Mouse (Mus musculus) embryonic facial prominence, embryonic 10.5 days (tissue): ENCODE results near the gene Rps6kb2. TPM values are rescaled to one million over a fixed set of nuclear protein-coding genes. Genes with fewer than 3 reads are reported as not detected.
"Not testable (repeated sequence)": the region's sequence is repeated elsewhere in the genome, so short reads cannot be mapped to it uniquely, and the experiment has no call there.

ENCODE experiments used
- DNase-seq: peaks from one replicate; pipeline ENCODE4 v3.0.0-alpha.2; 2017; ENCODE audit warnings: low spot score
- H3K27ac ChIP-seq: fragments of 300-500 bp; sonication (generic); replicated peaks from 2 replicates; pipeline ENCODE4 v1.5.1; 2016; ENCODE audit warnings: mild to moderate bottlenecking
- H3K27me3 ChIP-seq: fragments of 300-500 bp; sonication (generic); replicated peaks from 2 replicates; pipeline ENCODE4 v1.6.1; 2016; ENCODE audit warnings: low read depth, mild to moderate bottlenecking; ENCODE audit not compliant: poor library complexity, severe bottlenecking
- H3K36me3 ChIP-seq: fragments of 300-500 bp; sonication (generic); replicated peaks from 2 replicates; pipeline ENCODE4 v1.6.1; 2016; ENCODE audit warnings: mild to moderate bottlenecking, moderate library complexity
- H3K4me1 ChIP-seq: fragments of 300-500 bp; sonication (generic); 2 replicates; pipeline ENCODE4 v1.6.1; 2016
- H3K4me3 ChIP-seq: fragments of 300-500 bp; sonication (generic); 2 replicates; pipeline ENCODE4 v1.5.1; 2016; ENCODE audit warnings: mild to moderate bottlenecking, moderate library complexity
- H3K9me3 ChIP-seq: fragments of 300-500 bp; sonication (generic); 2 replicates; pipeline ENCODE4 v1.6.1; 2016; ENCODE audit warnings: mild to moderate bottlenecking
- WGBS: fragments of 180-500 bp; shearing (Covaris S2); methylation state at CpG from one replicate; pipeline ENCODE4 v1.1.7; 2016; 5-methylcytosine and 5-hydroxymethylcytosine counted together
- polyA plus RNA-seq: library from polyadenylated mRNA; unstranded; fragments of >200 nt; fragmentation: Nextera tagmentation; extraction: Ambion mirVana; gene quantifications from 2 replicates; pipeline ENCODE4 v1.2.1, GENCODE M21; 2016

Rps6kb2 gene
- polyA plus RNA-seq, 1 experiment from 2014 or later: 66.1 TPM

DNA sequence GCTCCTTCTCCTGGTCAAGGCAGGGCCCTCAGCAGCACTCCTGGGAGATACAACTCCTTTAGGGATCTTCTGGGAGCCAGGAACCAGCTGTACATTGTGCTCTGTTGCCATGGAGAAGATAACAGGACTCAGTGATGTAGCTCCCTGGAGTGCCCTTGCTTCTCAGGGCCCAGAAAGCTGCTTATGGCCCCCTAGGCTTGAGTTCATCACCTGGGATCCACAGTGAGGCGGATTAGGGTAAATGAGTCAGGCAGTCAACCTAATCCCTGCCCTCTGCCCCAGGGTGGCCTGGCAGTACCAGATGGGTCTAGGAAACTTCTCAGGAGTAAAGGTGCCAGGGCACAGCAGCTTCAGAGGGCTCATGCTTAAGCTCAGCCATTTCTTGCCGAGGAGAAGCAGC lies 23.7 kb downstream of the Rps6kb2 start, which contains the start of gene Gpr152:
Gene Gpr152, plus strand, starts transcription at position 342 of the 400 bp plus-strand sequence.
- H3K4me1 ChIP-seq: peaks cover 8% of the 10 kb centered on the region
- DNase-seq: no peak
- H3K36me3 ChIP-seq: no peaks in the 10 kb centered on the region
- H3K9me3 ChIP-seq: no peaks in the 10 kb centered on the region
- H3K27me3 ChIP-seq: 0 out of 2 replicates have a peak, but pooled peaks cover 3% of the 10 kb centered on the region
- H3K27ac ChIP-seq: 0 out of 2 replicates have a peak within 1 kb of the TSS, but pooled peaks have one; percentile 10
- 73% methylated on average over 2 of the region's 2 CpGs for WGBS
- H3K4me3 ChIP-seq: no peak within 1 kb of the TSS

DNA sequence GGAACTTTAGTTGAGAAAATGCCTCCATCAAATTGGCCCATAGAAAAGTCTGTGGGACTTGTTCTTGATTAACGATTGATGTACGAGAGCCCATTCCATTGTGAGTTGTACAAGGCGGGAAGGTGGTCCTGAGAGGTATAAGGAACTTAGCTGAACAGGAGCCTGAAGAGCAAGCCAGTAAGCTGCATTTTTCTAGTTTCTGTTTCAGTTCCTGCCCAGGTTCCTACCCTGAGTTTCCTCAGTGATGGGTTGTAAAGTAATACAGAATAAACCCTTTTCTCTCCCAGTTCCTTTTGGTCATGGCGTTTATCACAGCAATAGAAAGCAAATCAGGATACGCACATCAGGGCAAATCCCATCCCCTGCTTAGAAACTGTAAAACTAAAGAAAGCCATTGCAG lies 25.2 kb downstream of the Rps6kb2 start:
- H3K9me3 ChIP-seq: no peaks in the 10 kb centered on the region
- peaks cover 8% of the 10 kb centered on the region for H3K36me3 ChIP-seq
- WGBS: 89% methylated on average over 5 of the region's 5 CpGs
- H3K4me1 ChIP-seq: peaks cover 8% of the 10 kb centered on the region
- no peak overlapping the region for H3K4me3 ChIP-seq
- no peak for DNase-seq
- H3K27me3 ChIP-seq: 0 out of 2 replicates have a peak, but pooled peaks cover 3% of the 10 kb centered on the region
- no peak overlapping the region for H3K27ac ChIP-seq

DNA sequence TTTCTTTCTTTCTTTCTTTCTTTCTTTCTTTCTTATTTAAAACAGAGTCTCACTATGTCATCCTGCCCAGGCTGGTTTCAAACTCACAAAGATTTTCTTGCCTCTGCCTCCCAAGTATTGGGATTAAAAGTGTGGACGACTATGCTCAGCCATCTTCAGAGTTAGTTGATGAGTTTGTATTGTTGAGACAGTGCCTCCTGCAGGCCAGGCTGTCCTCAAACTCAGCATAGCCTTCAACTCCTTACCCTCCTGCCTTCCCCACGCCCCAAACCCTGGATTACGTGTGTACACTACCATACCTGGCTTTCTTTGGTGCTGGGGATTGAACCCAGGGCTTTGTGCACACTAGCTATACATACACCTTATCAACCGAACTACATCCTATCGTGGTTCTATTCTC lies 26.7 kb downstream of the Rps6kb2 start:
- Histone ChIP-seq H3K27ac (no peak overlapping the region), H3K4me3 (no peak overlapping the region), H3K36me3 (peaks cover 23% of the 10 kb centered on the region), H3K27me3 (0 out of 2 replicates have a peak, but pooled peaks cover 3% of the 10 kb centered on the region), H3K4me1 (peaks cover 8% of the 10 kb centered on the region), H3K9me3 (no peaks in the 10 kb centered on the region)
- no peak for DNase-seq
- WGBS: 80% methylated on average over 5 of the region's 5 CpGs

GRCm38 (mm10) chr19:4135963-4136345 lies 27.2 kb downstream of the Rps6kb2 start:
- H3K4me3 ChIP-seq, DNase-seq, H3K27ac ChIP-seq, H3K27me3 ChIP-seq, H3K4me1 ChIP-seq, H3K9me3 ChIP-seq: not testable (repeated sequence)
- peaks cover 28% of the 10 kb centered on the region for H3K36me3 ChIP-seq
- WGBS: 19% methylated on average over 8 of the region's 8 CpGs

- not testable (repeated sequence) for H3K4me3 ChIP-seq, H3K9me3 ChIP-seq, DNase-seq, H3K27ac ChIP-seq, H3K27me3 ChIP-seq, H3K4me1 ChIP-seq
- H3K36me3 ChIP-seq: peaks cover 34% of the 10 kb centered on the region
- 84% methylated on average over 6 of the region's 6 CpGs for WGBS
Observed at GRCm38 (mm10) chr19:4135229-4135962, 27.8 kb downstream of the Rps6kb2 start.

GRCm38 (mm10) chr19:4134354-4134753 lies 28.8 kb downstream of the Rps6kb2 start:
- Histone ChIP-seq H3K9me3 (no peaks in the 10 kb centered on the region), H3K27me3 (0 out of 2 replicates have a peak, but pooled peaks cover 3% of the 10 kb centered on the region), H3K4me3 (no peak overlapping the region), H3K36me3 (peaks cover 44% of the 10 kb centered on the region), H3K4me1 (peaks cover 4% of the 10 kb centered on the region), H3K27ac (no peak overlapping the region)
- no peak for DNase-seq
- 91% methylated on average over 4 of the region's 4 CpGs for WGBS

GRCm38 (mm10) chr19:4131768-4132167 lies 31.4 kb downstream of the Rps6kb2 start:
- no peak for DNase-seq
- Histone ChIP-seq H3K27ac (no peak overlapping the region), H3K27me3 (no peaks in the 10 kb centered on the region), H3K4me3 (no peak overlapping the region), H3K9me3 (no peaks in the 10 kb centered on the region), H3K36me3 (peaks cover 65% of the 10 kb centered on the region), H3K4me1 (peaks cover 9% of the 10 kb centered on the region)
- 95% methylated on average over 2 of the region's 2 CpGs for WGBS

- 91% methylated on average over 5 of the region's 5 CpGs for WGBS
- DNase-seq: no peak
- peaks cover 65% of the 10 kb centered on the region for H3K36me3 ChIP-seq
- no peak overlapping the region for H3K4me3 ChIP-seq
- no peaks in the 10 kb centered on the region for H3K9me3 ChIP-seq
- no peaks in the 10 kb centered on the region for H3K27me3 ChIP-seq
- H3K27ac ChIP-seq: no peak overlapping the region
- peaks cover 16% of the 10 kb centered on the region for H3K4me1 ChIP-seq
Observed at GRCm38 (mm10) chr19:4131075-4131474, 32.1 kb downstream of the Rps6kb2 start.

GRCm38 (mm10) chr19:4130106-4130505 lies 33.0 kb downstream of the Rps6kb2 start:
- peaks cover 22% of the 10 kb centered on the region for H3K4me1 ChIP-seq
- 91% methylated on average over 4 of the region's 4 CpGs for WGBS
- H3K36me3 ChIP-seq: peaks cover 65% of the 10 kb centered on the region
- H3K9me3 ChIP-seq: no peaks in the 10 kb centered on the region
- no peak overlapping the region for H3K27ac ChIP-seq
- H3K4me3 ChIP-seq: no peak overlapping the region
- no peaks in the 10 kb centered on the region for H3K27me3 ChIP-seq
- DNase-seq: no peak

- DNase-seq: no peak
- Histone ChIP-seq H3K27me3 (no peaks in the 10 kb centered on the region), H3K36me3 (peaks cover 65% of the 10 kb centered on the region), H3K27ac (no peak overlapping the region), H3K9me3 (no peaks in the 10 kb centered on the region), H3K4me3 (no peak overlapping the region), H3K4me1 (peaks cover 28% of the 10 kb centered on the region)
- WGBS: 93% methylated on average over 7 of the region's 7 CpGs
Observed at GRCm38 (mm10) chr19:4129462-4129861, 33.7 kb downstream of the Rps6kb2 start.

DNA sequence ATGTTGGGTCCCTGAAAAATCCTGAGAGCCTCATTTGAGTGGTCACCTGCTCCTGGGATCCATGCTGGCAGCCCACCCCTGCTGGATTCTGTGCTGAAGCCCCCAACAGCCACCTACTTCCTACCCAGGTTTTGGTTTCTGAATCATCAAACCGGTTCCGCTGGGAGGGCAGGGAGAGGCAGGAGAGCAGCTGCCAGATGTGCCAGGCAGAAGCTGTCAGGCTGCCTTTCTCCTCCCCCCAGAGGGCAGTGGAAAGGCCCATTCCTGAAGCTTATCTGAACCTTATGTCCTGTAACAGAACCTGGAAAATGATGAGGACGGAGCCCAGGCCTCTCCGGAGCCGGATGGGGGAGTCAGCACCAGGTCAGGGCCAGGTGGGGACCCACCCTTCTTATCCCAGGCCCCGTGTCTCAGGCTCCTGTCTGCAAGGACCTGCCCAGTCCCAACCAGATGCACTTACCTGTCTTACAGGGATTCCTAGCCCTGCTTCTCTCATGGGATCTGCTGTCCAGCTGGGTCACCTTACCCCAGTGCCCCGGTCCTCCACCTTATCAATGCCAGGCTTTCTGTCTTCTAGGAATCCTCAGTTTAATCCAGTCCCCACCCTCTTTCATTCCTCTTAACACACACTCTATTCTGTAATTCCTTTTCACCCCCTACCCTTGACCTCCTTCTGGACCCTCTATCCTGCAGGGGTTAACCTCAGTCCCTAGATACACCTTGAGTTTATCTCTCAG lies 36.2 kb downstream of the Rps6kb2 start:
- Histone ChIP-seq H3K27ac (peak overlapping the region; percentile 86; the same call in 1 of the 2 replicates), H3K4me3 (peak overlapping the region; percentile 74), H3K4me1 (peaks cover 31% of the 10 kb centered on the region), H3K27me3 (no peaks in the 10 kb centered on the region), H3K9me3 (no peaks in the 10 kb centered on the region), H3K36me3 (peaks cover 47% of the 10 kb centered on the region)
- peak; percentile 22 for DNase-seq
- 62% methylated on average over 7 of the region's 7 CpGs for whole genome bisulfite sequencing

- Histone ChIP-seq H3K36me3 (peaks cover 38% of the 10 kb centered on the region), H3K27ac (peak within 1 kb of the TSS; percentile 86), H3K9me3 (no peaks in the 10 kb centered on the region), H3K4me3 (peak within 1 kb of the TSS; percentile 74), H3K4me1 (peaks cover 32% of the 10 kb centered on the region), H3K27me3 (no peaks in the 10 kb centered on the region)
- 1% methylated on average over 64 of the region's 64 CpGs for WGBS
- DNase-seq: peak; percentile 99
Observed at GRCm38 (mm10) chr19:4125741-4126696, 37.1 kb downstream of the Rps6kb2 start, which contains the start of gene Aip. Aip (minus strand) TSS chr19:4125858.
